Mouse (Mus musculus) frontal cortex, postnatal 14 days (tissue): ENCODE measurements around the gene Srp72.
A peak's percentile ranks its signal among the peaks of the same experiment; 100 is the strongest.
"Not testable (repeated sequence)": the region's sequence is repeated elsewhere in the genome, so short reads cannot be mapped to it uniquely, and the experiment has no call there.

Experiments
- DNase-seq, 2 experiments: peaks; one replicate each; pipeline ENCODE4 v3.0.0; 2022; ENCODE audit warnings: low spot score in 2 of 2

Gene Srp72

DNA sequence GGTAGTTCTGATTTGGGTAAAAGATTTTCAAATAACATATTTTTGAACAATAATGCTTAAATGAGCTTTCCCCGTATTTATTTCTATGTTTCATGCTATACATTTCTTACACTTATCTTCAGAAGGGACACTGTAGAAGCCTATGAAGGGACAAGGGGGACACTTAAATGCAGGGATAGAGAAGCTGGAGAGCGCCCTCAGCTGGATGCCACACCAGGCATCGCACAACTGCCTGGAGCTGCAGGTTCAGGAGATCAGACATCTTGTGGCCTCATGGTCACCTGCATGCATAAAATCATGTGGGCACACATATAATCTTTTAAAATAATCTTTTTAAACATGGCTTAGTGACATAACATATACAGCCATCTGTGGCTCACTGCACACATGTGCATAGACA, 9.8 kb upstream of the Srp72 start:
- no peak for DNase-seq

DNA sequence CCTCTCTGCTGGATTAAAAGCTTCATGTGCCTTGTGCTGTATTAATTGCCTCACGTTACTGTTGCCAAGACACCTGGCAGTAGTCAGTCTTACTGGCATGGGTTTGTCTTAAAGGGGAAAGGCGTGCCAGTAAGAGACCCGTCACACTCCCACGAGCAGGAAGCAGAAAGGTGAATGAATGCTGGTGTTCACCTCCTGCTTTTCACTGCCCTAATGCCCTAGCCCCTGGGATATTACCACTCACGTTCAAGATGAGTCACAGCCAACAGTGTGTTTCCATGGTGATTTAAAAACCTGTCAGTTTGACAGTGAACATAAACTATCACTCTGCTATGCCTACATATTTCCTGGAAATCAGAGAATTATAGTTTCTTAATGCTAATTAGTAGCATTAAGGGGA, 5.2 kb upstream of the Srp72 start:
- DNase-seq: no peak

DNA sequence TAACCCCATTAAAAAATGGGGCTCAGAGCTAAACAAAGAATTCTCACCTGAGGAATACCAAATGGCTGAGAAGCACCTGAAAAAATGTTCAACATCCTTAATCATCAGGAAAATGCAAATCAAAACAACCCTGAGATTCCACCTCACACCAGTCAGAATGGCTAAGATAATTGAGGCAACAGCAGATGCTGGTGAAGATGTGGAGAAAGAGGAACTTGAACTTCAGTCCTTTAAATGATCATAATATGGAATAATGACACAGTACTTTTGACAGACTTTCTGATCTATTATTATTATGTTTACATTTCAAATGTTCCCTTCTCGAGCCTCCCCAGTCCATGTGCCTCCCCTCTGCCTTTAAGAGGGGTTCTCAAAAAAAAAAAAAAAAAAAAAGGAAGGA, 3.4 kb upstream of the Srp72 start:
- DNase-seq: not testable (repeated sequence)

DNA sequence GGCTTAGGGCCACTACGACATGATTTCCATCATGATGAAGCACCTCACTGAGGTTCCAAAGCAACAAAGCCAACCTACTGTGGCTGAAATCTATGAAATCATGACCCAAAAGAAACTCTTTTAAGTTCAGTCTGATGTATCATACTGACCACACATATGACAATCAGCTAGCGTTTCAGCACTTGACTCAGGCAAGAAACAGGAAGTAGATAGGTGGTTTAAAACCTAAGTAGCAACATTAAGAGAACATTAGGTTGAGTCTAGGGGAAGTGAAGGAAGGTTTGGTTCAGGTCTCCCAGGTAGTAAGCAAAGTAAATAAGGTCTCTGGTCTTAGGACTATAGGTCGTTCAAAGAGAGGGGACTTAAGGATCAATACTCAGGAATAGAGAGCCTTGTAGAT, 995 bp upstream of the Srp72 start:
- no peak for DNase-seq

DNA sequence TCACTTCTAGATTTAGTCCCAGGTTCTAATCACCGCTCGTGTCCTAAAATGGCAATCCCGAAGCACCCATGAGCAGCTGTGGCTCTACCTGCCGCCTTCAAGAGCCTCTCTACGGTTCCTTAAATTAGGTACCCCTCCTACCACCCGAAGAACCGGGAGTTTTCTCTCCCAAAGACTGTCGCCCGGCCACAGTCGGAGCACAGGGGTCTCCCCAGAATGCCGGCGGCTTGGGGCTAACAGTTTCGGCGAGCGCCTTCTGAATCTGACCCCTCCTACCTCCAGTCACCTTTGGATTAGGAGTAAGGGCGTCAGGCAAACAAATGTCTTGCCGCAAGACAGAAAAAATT, 303 bp upstream of the Srp72 start:
- DNase-seq: no peak

DNA sequence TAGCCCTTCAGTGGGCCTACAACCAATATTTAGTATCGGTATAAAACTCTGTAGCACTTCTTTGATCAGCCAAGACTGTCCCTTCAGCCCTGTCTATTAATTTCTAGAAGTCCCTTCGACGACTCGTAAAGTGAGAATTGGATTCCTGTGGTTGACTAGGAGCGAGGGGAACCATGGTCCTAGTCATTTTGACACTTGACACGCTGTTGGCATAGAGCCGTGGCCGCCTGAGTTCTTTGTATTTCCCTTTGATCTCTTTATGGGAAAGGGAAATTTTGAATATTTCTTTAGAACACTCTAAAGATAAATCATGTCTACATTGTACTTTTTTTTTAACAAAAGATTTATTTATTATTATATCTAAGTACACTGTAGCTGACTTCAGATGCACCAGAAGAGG, 1.3 kb downstream of the Srp72 start:
- DNase-seq: no peak

DNA sequence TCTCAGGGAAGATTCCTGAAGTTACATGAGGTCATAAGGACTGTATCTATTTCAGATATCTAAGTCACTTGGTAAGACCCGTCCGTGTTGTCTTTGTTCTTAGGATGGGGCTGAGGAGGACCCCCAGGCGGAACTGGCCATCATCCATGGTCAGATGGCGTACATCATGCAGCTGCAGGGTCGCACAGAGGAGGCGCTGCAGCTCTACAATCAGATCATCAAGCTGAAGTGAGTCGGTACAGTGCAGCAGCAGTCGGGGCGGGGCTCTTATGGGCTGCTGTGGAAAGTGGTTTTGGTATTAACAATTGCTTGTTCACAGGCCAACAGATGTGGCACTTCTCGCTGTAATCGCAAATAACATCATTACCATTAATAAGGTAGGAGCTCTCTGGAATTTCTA, 9.5 kb downstream of the Srp72 start:
- no peak for DNase-seq

DNA sequence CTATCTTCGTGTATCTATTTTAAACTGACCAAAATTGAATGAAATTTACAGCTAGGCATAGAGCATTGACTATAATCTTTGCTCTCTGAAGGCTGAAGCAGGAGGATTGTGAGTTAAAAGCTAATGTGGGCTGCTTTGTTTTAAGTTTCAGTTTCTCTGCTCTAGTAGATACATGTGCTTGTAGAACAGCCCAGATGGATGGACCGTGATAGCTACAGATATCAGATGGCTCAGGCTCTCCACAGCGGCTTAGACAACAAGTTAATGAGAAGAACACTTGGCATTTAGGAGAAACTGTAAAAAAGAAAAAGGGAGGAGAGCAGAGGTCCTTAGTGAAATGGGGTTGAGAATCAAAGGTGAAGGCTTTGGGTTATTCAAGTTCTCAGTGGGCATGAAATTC, 16.3 kb downstream of the Srp72 start:
- DNase-seq: no peak

DNA sequence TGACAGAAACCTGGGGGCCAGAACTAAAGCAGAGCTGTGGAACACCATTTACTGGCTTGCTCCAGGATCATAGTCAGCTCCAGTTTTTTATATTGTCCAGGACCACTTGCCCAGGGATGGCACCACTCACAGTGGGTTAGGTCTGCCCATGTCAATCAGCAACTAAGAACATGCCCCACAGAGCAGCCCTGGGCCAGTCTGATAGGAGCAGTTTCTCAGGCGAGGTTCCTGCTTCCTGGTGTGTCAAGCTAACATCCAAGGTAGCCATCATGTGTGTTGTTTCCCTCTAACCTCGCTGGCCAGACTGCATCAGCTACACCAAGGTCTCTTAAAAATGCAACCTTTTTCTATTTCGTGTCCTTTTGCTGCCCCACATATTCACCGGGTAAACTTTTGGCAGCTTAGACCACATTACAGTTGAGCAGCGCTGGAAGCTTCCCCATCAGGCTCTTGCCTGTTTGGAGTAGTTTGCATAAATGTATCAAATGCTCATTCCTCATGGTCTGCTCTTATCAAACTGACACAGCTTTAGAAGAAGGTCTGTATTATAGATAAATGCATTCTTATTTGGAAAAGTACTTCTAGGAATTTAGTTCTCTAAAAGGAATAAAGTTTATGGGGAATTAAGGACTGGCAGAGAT, 18.8 kb downstream of the Srp72 start:
- DNase-seq: no peak

DNA sequence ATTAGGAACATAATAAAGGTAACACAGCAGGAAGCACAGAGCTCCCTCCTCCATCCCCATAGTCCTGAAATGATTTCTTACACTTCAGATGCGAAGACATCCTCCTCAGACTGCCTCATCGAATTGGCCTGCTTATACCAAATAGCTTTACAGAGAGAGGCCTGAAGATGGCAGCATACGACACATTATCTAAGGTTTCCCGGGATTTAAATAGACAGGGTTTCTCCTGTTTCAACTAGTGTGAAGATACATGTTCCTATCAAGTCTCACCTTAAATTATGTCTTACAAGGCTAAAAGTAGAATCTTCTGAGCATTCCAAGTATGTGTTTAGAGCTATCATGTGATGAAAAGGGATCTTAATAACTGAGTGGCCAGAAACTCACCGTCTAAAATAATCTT, 23.9 kb downstream of the Srp72 start:
- no peak for DNase-seq

DNA sequence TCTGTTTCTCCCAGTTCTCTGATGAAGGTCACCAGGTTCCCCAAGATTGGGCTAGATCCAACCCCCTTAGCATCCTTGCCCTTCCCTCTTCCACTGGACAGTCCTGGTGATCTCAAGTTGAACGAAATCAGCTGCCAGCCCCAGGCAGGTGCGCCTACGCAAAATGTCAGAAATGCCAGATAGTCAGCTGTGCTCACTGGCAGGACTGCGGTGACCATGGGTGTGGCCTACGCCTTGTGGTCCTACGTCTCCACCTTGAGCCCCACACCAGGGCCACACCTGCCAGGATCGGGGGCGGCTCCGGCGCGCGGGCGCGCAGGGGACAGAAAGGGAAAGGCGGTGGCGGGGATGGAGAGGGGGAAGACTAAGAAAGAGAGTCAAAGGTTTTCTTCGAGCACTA, 26.7 kb downstream of the Srp72 start:
- DNase-seq: no peak

DNA sequence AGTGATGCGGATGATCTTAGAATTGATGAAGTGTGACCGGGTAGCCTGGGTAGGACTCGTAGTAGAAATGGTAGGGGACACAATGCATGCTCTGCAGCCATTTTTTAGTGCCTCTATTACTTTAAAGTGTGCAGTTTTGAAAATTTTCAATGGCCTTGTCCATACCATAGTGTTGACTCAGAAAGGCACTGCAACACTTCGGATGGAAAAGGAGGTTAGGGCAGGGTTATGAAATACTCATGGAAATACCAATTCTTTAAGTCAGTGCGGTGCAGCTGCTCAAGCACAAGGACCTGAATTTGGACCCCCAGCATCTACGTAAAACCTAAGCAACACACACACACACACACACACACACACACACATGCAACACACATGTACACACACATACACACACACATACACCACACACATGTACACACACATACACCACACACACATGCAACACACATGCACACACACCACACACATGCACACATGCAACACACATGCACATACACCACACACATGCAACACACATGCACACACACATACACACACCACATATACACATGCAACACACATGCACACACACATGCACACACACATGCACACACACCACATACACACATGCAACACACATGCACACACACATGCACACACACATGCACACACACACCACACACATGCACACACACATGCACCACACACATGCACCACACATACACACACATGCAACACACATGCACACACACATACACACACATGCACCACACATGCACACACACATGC, 29.8 kb downstream of the Srp72 start, which contains the start of gene Arl9:
Gene Arl9 (plus strand): TSS at position 5 of the 771 bp plus-strand sequence.
- no peak for DNase-seq

DNA sequence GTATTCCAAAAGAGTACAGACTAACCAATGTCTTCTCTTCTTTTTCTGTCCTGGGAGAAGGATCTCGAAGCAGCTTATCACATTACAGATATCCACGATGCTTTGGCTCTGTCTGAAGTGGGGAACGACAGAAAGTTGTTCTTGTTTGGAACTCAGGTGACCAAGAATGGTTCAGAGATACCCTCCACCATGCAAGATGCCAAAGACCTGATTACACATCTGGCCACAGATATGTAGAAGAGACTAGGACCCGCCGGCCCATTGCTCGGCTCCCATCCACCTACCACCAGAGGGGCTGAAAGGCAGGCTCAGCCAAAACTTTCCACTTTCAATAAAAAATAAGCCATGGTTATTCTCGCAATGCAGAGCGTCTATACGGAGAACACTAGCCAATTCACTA, 35.9 kb downstream of the Srp72 start:
- DNase-seq: no peak

DNA sequence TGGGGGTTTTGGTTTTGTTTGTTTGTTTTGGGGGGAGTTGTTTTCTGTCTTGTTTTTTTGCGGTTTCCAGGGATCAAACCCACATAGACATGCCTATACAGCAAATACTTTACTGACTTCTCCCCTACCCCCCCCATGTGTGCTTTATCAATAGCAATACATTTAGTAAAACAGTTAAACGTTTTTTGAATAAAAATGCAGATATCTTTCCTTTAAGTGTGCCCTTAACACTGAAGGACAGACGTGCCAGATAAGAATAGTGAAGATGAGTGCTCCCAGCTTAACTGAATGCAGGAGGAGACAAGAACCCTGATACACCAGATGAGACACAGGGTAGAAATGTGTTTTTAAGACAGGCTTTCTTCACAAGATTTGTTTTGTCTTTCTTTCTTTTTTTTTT, 36.6 kb downstream of the Srp72 start:
- DNase-seq: no peak

DNA sequence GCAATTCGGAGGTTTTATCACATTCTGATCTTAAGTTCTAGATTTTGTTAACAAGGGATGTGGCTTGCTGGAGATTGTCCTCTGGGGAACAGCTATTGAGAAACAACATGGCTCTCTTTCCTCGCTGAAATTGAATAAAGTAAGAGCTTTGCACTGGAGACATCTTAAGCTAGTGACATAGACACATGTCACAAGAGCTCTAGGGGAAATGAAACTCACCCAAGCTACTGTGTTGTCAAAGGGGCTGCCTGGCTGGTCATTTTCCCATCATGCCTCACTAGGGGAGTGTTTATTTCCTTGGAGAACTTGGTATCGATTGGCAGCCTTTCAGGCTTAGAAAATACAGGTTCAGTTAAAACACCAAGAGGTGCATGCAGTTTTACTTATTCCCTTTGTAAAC, 38.7 kb downstream of the Srp72 start:
- no peak for DNase-seq

DNA sequence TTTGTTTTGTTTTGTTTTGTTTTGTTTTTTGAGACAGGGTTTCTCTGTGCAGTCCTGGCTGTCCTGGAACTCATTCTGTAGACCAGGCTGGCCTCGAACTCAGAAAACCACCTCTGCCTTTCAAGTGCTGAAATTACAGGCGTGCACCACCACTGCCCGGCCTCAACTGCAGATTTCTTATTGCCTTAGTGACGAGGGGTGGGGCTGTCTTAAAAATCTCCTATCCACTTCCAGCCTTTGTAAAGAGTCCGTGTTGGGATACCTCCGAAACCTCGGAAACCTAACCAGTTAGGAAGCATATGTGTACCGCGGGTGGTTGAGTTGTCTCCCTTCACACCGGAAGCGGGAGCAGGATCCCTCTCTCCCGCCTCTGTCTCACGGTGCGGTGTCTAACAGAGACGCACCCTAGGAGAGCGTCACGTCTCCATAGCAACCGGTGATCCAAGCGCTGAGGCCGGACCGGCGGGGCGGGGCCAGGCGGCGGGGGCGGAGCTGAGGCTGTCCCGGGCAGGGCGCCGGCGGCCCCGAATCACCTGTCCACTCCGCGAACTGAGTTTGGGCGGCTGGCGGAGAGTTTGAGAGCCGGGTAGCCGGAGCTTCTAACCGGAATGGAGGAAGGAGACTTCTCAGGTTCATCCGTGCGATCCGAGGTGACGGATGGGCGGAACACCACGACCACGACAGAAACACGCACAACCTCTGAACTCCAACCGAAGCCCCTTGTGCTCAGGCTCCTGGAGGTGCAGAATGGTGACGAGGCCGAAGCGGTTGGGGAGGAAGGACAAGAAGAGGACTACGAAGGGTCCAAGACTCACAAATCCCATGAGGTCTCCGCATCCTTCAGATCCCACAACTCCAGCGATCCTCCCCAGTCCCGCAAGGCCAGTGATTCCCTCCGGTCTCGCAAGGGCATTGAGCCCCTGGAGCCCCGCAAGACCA, 41.3 kb downstream of the Srp72 start, which contains the start of gene Thegl:
Gene Thegl (plus strand): TSS at position 480 of the 939 bp plus-strand sequence.
- DNase-seq: peak; percentile 44 to 52

DNA sequence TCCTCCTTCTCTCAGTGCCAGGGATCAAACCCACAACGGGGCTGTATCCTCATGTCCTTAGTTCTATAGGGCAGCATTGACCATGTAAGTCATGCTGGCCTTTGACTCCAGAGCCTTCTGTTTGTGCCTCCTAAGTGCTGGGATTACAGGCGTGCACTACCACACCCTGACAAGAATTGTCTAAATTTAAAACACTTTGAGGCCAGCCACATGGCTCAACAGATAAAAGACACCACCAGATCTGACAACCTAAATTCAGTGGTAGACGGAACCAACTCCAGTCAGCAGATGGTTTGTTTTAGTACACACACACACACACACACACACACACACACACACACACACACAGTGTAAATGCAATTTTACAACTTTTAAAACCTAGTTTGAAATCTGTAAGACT, 53.6 kb downstream of the Srp72 start:
- DNase-seq: no peak

DNA sequence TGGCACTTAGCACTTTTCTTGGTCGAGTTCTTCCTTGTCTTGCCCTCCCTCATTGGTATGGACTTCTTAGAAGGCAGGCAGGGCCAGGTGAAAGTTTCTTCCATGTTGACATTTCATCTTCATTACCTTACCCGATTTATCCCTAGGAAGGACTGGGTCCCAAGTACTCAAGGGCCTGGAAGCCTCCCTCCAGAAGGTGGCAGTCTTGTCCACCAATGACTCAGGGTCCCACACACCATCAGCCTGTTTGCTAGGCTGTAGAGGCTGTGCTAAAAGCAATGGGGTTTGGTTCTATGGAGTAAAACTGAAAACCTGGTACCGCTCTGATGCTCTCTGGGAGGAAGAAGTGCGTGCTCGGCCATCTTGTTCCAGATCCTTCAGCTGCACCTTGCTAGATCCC, 55.3 kb downstream of the Srp72 start:
- no peak for DNase-seq

DNA sequence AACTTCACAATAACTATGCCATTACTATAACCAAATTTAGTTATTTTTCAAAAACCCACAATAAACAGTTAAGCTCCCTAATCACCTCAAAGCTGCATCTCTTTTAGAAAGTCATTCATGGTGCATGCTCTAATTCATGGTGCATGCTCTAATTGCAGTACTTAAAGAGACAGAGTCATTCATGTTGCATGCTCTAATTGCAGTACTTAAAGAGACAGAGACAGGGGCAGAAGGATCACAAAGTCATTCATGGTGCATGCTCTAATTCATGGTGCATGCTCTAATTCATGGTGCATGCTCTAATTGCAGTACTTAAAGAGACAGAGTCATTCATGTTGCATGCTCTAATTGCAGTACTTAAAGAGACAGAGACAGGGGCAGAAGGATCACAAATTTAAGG, 60.6 kb downstream of the Srp72 start:
- DNase-seq: not testable (repeated sequence)

DNA sequence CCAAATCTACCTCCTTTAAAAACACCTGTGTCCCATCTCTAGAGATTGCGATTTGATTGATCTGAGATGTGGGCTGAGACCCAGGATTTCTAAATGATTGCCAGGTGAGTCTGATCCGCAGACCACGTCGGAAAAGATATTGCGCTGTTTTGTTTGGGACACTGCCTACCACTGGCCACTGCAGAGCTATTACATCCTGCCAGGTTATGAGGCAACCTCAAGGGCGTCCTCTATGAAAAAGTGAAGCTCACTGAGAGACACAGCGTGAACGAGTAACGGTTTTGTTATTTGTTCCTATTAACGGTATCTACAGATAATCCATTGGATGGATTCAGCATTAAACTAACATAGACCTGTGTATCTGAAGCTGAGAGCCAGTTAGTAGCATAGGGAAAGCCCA, 64.0 kb downstream of the Srp72 start:
- no peak for DNase-seq

DNA sequence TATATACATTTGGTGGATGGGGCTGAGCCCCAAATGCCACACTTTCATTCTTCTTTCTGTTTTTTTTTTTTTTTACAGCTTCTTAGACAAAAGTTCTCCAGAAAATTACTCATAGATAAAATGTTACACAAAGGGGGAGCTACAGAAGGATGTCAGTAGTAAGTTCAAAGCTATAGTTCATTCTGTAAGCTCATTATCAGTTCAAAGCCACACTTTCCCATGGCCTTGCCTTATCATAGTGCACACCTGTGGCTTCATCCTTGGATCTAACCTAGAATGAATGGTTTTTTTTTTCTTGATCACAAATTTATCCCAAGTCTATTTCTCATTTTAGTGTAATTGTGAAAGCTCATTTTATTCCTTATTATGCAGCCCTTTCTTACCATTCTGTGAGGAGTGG, 64.9 kb downstream of the Srp72 start:
- no peak for DNase-seq

DNA sequence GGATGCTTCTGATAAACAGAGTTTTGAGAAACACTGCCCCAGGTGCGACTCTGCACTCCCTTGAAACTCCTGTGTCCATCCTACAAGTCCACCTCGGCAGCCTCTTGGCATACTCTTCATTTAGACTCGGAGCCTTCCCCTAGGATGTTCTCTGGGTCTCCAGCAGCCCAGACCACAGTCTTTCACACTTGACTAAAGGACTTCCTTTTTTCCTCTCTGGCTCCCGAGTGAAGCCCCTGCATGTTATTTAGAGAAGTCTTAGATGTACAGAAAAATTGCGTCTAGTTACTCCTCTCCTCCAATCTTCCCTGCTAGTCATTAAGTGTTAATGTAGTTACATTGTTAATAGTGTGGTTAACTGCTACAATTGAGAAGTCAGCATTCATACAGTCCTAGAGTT, 69.9 kb downstream of the Srp72 start:
- DNase-seq: no peak
